Mouse (Mus musculus): ENCODE results near the gene Ubqln5. TPM values are rescaled to one million over a fixed set of nuclear protein-coding genes. Genes with fewer than 3 reads are reported as not detected.

The Ubqln5 gene
- polyA plus RNA-seq (2012; fragmentation: generic; extraction: Trizol): not detected

GRCm38 (mm10) chr7:104129726-104130125, at the start of gene Ubqln5:
Gene Ubqln5 (minus strand): TSS chr7:104129826.

GRCm38 (mm10) chr7:104150456-104150855, 20.8 kb upstream of the Ubqln5 start, which contains the start of gene Ubqlnl:
Gene Ubqlnl (minus strand): TSS chr7:104150556.

GRCm38 (mm10) chr7:104143179-104143578, 13.6 kb upstream of the Ubqln5 start, which contains the start of gene Ubqln3:
Gene Ubqln3 (minus strand): TSS chr7:104143279.

GRCm38 (mm10) chr7:104137305-104137704, 7.7 kb upstream of the Ubqln5 start, which contains the start of gene Olfr643:
Gene Olfr643 (minus strand): TSS chr7:104137405.

GRCm38 (mm10) chr7:104104757-104104972, 25.0 kb downstream of the Ubqln5 start, which contains the start of gene Olfr646:
Gene Olfr646 (plus strand): TSS chr7:104104873.

GRCm38 (mm10) chr7:104085365-104085764, 44.3 kb downstream of the Ubqln5 start, which contains the start of gene Olfr645:
Gene Olfr645 (minus strand): TSS chr7:104085465.

Other genes starting within 250 kb of the Ubqln5 start
- not detected for gene Olfr66, start 243.6 kb downstream of the Ubqln5 start, polyA plus RNA-seq (2012; fragmentation: generic; extraction: Trizol)
- not detected for gene Olfr64, start 235.3 kb downstream of the Ubqln5 start, polyA plus RNA-seq (2012; fragmentation: generic; extraction: Trizol)
- under 1 TPM in 1 of 2 experiments, not detected in 1; 0.05 TPM for gene Olfr65, start 226.3 kb downstream of the Ubqln5 start, polyA plus RNA-seq (2012; fragmentation: generic; extraction: Trizol)
- not detected for gene Olfr631, start 201.0 kb downstream of the Ubqln5 start, polyA plus RNA-seq (2012; fragmentation: generic; extraction: Trizol)
- gene Olfr632, start 195.5 kb downstream of the Ubqln5 start, polyA plus RNA-seq (2012; fragmentation: generic; extraction: Trizol): not detected
- gene Olfr633, start 185.4 kb downstream of the Ubqln5 start, polyA plus RNA-seq (2012; fragmentation: generic; extraction: Trizol): not detected
- gene Olfr635, start 158.7 kb downstream of the Ubqln5 start, polyA plus RNA-seq (2012; fragmentation: generic; extraction: Trizol): not detected
- not detected for gene Olfr638, start 131.1 kb downstream of the Ubqln5 start, polyA plus RNA-seq (2012; fragmentation: generic; extraction: Trizol)
- gene Olfr639, start 112.5 kb downstream of the Ubqln5 start, polyA plus RNA-seq (2012; fragmentation: generic; extraction: Trizol): not detected
- gene Olfr640, start 104.3 kb downstream of the Ubqln5 start, polyA plus RNA-seq (2012; fragmentation: generic; extraction: Trizol): not detected
- not detected for gene Olfr641, start 94.4 kb downstream of the Ubqln5 start, polyA plus RNA-seq (2012; fragmentation: generic; extraction: Trizol)
- not detected for gene Olfr642, start 77.2 kb downstream of the Ubqln5 start, polyA plus RNA-seq (2012; fragmentation: generic; extraction: Trizol)
- gene 4930516K23Rik, start 68.4 kb downstream of the Ubqln5 start, polyA plus RNA-seq (2012; fragmentation: generic; extraction: Trizol): not detected
- gene Olfr644, start 58.0 kb downstream of the Ubqln5 start, polyA plus RNA-seq (2012; fragmentation: generic; extraction: Trizol): not detected
- not detected for gene Olfr645, start 44.4 kb downstream of the Ubqln5 start, polyA plus RNA-seq (2012; fragmentation: generic; extraction: Trizol)
- not detected for gene Olfr646, start 25.0 kb downstream of the Ubqln5 start, polyA plus RNA-seq (2012; fragmentation: generic; extraction: Trizol)
- gene Olfr643, start 7.6 kb upstream of the Ubqln5 start, polyA plus RNA-seq (2012; fragmentation: generic; extraction: Trizol): not detected
- not detected for gene Ubqln3, start 13.5 kb upstream of the Ubqln5 start, polyA plus RNA-seq (2012; fragmentation: generic; extraction: Trizol)
- gene Ubqlnl, start 20.7 kb upstream of the Ubqln5 start, polyA plus RNA-seq (2012; fragmentation: generic; extraction: Trizol): not detected
- gene Olfm5, start 35.0 kb upstream of the Ubqln5 start, polyA plus RNA-seq (2012; fragmentation: generic; extraction: Trizol): not detected
- under 1 TPM in 1 of 2 experiments, not detected in 1; 0.01 TPM for gene Olfr648, start 53.6 kb upstream of the Ubqln5 start, polyA plus RNA-seq (2012; fragmentation: generic; extraction: Trizol)
- gene Olfr649, start 66.2 kb upstream of the Ubqln5 start, polyA plus RNA-seq (2012; fragmentation: generic; extraction: Trizol): not detected
- under 1 TPM; 0.07 to 0.15 TPM for gene Trim6, start 89.0 kb upstream of the Ubqln5 start, polyA plus RNA-seq (2012; fragmentation: generic; extraction: Trizol)
- gene Trim34a, start 114.6 kb upstream of the Ubqln5 start, polyA plus RNA-seq (2012; fragmentation: generic; extraction: Trizol): under 1 TPM; 0.01 to 0.54 TPM
- gene Trim5, start 158.3 kb upstream of the Ubqln5 start, polyA plus RNA-seq (2012; fragmentation: generic; extraction: Trizol): not detected
- under 1 TPM in 1 of 2 experiments, not detected in 1; 0.01 TPM for gene Trim12a, start 185.6 kb upstream of the Ubqln5 start, polyA plus RNA-seq (2012; fragmentation: generic; extraction: Trizol)
- gene Trim34b, start 199.6 kb upstream of the Ubqln5 start, polyA plus RNA-seq (2012; fragmentation: generic; extraction: Trizol): under 1 TPM in 1 of 2 experiments, not detected in 1; 0.92 TPM
- 1 to 10 TPM in 1 of 2 experiments, under 1 TPM in 1; 0.13 to 3.7 TPM for gene Trim12c, start 223.5 kb upstream of the Ubqln5 start, polyA plus RNA-seq (2012; fragmentation: generic; extraction: Trizol)
- not detected for gene Trim30b, start 240.1 kb upstream of the Ubqln5 start, polyA plus RNA-seq (2012; fragmentation: generic; extraction: Trizol)